Mouse (Mus musculus) NIH3T3 (cell line): Measurements from ENCODE around the gene Rars2.
"Not testable (repeated sequence)": the region's sequence is repeated elsewhere in the genome, so short reads cannot be mapped to it uniquely, and the experiment has no call there.

Experiments used
- DNase-seq: peaks from one replicate; pipeline ENCODE4 v3.0.0-alpha.2; 2012; ENCODE audit warnings: low read depth

Rars2 gene

DNA sequence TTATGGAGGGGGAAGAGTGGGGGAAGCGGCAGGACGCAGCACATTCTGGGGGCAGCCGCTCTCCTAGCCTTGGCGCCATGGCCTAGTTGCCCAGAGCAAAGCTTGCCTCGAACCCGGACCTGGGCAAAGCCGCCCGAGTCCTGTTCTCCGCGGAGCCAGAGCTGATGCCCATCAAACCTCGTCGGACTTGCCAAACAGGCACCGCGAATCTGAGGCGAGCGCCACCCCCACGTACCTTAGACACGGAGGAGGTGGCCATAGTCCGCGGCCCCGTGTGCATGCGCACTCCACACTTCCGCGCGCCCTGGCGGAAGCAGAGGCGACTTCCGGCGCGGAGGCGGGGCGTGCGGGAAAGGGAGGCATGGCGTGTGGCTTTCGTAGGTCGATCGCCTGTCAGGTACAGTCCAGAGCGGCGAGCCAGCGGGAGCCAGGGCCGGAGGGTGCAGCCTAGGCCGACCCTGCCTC, at the start of gene Rars2, which contains the start of gene Orc3:
TSS of gene Rars2 (plus strand) at position 328 of the 465 bp plus-strand sequence.
TSS of gene Orc3 (minus strand) at position 315 of the 465 bp plus-strand sequence.
- peak; percentile 93 for DNase-seq

DNA sequence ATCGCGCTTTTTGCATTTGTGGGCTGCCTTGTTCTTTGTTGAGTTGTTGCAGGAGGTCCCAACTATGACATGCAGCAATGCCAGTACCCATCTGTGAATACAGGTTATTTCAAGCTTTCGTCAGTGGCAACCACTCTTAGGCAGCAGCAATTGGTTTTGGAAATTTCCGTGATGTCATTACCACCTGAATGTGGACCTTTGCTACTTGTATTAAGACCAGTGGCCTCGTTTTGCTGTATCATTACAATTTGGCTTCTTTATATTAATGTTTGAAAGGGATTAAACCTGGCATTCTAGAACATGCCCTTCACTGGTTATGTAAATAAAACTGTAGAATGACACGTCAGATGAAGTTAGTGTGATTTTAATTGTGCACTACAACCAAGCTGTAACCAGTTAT, 48.5 kb upstream of the Rars2 start:
- DNase-seq, result no peak

DNA sequence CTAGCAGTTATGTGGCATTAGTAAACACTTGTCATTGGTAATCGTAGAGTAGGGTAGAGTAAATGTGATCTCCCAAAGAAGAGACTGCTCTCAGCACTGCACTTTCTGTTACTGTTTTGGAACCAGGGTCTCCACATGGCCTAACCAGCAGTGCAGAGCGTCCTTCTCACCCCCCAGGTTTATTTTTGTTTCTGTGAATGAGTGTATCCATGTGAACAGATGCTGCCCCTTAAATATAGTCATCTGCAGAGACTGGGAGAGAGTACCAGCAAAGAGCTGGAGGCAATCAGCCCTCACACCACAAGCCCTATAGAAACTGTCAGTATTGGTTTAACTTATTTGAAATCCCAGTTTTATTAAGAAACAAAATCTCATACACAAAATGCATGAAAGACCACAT, 41.9 kb upstream of the Rars2 start:
- no peak for DNase-seq

DNA sequence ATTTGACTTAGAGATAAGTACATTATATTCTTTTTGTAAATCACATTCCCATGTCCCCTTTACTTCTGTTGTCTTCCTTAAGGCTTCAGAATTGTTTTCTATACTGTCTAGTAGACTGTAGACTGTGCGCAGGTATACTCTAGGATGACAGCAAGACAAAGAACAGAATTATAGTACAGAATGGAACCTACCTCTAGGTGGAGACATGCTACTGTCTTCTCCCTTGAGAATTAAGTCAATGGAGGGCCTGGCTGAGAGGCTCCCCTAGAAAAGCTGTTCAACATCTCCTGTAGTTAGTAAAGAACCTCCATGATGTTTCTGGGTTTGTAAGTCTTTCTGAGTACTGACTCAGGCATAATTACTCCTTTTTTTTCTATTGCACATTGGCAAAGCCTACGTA, 37.7 kb upstream of the Rars2 start:
- DNase-seq, result no peak

DNA sequence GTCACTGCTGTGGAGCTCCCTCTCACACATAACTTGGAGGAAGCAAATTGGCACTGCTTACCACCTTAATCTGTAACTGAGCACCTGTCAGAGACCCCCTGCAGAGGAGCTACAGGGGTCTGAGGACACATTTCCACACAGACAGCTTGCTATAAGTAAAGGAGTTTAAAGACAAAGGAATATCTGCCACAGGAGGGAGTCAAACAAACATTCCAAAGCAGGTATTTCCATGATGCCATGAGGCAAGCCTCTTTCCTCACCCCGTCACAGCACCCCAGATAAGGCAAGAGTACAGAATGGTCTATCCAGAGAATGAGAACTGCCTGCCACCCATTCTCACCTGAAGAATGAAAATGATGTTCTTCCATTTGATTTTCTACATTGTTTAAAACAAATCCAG, 35.5 kb upstream of the Rars2 start:
- DNase-seq, result no peak

DNA sequence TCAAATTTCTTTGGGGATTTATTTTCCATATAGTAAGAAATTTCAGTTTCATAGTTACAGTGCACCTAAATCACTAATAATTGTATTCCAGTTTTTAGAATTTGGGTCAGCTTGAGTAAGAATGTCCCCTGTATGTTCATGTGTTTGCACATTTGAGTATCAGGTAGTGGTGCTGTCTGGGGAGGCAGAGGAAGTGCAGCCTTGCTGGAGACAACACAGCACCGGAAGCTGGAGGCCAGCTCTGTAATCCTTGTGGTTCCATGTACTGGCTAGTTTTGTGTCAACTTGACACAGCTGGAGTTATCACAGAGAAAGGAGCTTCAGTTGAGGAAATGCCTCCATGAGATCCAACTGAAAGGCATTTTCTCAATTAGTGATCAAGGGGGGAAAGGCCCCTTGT, 33.3 kb upstream of the Rars2 start:
- not testable (repeated sequence) for DNase-seq

DNA sequence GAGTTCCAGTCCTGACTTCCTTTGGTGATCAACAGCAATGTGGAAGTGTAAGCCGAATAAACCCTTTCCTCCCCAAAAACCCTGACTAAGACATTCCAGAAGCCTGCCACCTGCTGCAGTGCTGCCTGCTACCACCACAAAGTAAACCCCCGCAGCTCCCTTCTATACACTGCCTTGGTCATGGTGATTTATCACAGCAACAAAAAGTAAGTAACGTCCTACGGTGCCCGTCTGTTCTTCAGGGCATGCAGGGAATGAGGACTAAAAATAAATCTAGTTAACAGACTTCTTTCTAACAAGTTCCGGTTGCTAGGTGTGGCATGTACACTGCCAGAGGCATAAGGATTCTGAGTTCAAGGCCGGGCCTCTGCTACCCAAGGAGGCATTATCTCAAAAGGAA, 32.8 kb upstream of the Rars2 start:
- no peak for DNase-seq

DNA sequence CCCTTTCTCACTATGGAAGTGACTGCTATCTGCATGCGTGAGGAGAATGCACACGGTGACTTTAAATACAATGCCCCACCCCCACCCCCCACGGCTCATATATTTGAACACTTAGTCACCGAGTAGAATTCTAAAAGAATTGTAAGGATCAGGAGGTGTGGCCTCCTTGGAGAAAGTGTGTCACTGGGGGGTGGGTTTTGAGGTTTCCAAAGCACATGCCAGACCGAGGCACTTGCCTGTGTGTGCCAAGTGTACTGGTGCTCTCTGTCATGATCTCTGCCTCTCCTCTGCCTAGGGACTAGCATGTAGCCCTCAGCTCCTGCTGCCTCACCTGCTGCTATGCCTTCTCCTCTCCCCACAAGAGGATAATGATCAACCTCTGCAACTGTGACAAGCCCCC, 32.3 kb upstream of the Rars2 start:
- peak; percentile 64 for DNase-seq

DNA sequence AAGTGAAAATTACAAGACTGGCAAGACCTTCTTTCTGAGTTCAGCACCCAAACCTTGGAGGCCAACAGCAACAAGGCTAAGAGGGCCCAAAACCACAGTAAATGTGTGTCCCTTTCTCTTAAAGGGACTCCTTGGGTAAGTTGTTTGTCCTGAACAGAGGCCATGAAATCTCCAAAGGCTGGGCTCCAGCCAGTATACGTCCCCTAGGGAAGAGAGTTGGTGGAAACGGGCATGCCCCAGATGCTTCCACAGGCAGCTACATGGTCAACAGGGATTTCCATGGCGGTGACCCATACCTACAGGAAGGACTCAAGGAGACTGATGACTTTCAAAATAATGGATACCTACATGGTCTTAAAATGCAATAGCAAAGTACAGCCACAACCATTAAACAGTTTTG, 31.3 kb upstream of the Rars2 start:
- no peak for DNase-seq

DNA sequence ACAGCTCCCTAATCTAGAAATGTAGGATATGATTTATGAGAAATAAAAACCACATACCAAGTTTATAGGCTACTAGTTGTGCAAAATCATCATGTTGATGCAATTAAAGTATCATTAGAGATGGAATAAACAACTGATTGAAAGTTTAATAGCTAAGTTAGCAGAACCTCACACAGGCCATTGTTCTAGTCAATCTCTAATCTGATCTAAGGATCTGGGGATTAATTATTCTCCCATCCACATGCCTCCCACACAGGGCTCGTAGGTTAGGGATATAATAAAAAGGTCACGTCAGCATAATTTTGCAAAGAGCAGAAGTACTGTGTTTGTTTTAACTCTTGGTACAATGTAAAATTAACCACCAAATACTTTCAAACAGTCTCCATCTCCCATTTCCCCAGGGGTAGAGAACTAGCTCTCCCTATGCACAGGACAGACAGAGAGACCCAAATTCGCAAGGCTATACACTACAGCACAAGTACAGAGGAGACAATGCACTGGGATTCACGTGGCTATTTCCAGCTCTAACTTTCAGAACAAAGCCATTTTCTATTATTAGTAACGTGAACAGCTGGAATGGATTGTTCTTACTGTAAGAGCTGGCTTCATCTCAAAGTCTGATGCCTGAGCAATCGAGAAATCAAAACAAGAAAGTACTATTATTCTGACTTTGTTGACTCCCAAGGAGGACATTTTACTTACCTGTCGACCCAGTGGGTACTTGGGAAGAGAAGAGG, 29.7 kb upstream of the Rars2 start:
- DNase-seq, result peak; percentile 40

DNA sequence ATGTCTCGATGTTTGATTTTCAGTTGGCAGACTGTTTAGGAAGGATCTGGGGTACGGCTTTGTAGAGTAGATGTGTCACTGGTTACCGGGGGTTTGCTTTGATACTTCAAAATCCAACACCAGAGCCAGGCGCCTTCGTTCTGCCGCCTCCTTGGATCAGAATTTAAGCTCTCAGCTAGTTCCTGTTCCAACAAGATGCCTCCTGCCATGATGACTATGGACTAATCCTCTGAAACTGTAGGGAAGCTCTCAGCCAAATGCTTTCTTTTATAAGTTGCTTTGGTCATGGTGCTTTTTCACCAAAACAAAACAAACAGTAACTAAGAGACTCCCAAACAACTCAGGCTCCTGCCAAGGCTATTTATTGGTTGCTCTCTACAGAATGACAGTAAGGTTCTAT, 11.6 kb upstream of the Rars2 start:
- no peak for DNase-seq

DNA sequence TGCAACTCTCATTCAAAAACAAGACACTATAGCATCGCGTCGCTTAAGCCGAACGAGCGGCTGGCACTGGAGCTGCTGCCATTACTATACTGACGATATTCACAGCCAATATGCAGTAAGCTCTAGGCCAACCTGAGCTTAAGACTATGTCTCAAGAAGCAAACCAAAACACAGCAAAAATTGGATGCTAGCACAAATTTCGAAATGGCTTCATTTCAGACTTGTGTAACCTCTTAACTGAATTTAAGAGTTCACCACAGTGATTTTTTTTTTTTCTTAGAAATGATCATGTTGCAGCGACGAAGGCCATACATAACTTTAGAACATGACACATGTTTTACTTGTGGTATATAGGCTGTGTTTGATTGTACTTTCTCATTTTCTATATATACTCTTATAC, 8.1 kb upstream of the Rars2 start:
- no peak for DNase-seq

DNA sequence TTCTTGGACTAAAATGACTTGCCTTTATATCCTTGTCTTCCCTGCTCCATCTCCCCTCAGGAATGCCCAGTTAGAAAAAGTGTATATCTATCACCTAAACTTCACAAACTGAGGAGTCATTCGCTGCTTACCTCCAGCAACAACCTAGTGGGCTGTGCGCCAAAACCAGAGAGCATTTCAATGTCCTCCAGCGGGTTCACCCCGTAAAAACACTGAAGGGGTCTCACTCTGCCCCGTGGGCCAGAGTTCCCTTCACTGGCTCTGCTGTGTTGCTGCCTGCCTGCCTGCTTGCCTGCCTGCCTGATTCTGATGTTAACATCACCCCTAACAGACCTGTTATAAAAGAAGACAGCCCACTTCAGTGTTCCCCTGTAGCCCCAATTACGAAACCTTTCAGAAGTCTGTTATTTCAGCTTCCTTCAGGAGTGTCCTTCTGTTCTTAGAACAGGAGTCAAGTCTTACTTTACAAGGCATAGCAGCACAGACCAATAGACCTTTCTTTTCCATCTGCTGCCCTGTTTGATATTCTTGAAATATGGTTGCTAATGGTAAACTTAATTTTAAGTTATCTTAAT, 1.1 kb upstream of the Rars2 start:
- DNase-seq, result peak; percentile 21

DNA sequence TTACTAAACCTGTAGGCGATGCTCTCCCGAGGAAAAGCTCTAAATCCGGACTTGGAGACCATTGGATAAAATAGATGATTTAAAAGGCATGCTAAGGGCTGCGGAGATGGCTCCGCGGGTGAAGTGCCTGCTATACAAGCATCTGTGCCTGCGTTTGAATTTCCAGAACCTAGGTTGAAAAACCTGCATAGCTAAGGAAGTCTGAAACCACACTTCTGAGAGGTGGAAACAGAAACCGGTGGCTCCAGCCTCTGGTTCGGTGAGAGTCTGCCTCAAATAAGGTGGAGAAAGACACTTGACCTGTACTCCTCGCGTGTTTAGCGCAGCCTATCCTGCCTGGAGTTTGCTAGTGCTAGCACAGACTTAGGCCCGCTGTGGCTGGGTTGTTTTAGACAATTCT, 546 bp downstream of the Rars2 start:
- DNase-seq, result peak; percentile 17

DNA sequence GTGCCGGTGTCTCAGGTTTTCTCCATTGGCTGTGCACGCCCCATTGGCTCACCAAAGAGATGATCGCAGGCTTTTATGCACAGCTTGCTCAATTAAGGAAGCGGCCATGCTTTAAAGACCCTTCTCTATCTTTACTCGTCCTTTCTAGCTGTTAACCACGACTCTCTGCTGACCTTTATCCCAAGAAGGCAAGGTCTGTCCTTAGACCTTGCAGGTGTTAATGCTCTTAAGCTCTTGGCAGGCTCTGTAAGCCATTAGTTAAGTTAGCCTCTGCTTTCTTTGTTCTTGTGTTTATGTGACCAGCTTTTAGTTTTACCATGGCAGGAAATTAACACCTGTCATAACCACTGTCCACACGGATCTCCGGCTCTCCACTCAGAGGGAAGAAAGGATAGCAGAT, 1.4 kb downstream of the Rars2 start:
- DNase-seq, result no peak

DNA sequence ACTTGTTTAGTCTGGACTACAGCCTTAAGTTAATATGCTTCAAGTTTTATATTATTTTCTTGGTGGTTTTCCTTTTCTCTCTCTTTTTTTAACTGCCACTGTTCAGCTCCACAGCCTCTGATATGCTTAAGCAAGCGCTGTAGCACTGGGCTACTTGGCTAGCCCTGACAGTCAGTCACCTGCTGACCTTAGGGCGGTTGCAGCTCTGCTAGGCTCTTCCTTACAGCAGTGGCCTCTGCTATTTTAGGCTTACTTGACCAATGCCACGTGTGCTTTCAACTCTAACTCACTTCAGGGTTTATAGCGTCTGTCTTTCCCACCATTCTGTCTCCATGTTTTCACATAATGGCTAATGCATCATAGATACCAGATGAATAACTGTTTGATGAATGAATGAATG, 10.8 kb downstream of the Rars2 start:
- no peak for DNase-seq

DNA sequence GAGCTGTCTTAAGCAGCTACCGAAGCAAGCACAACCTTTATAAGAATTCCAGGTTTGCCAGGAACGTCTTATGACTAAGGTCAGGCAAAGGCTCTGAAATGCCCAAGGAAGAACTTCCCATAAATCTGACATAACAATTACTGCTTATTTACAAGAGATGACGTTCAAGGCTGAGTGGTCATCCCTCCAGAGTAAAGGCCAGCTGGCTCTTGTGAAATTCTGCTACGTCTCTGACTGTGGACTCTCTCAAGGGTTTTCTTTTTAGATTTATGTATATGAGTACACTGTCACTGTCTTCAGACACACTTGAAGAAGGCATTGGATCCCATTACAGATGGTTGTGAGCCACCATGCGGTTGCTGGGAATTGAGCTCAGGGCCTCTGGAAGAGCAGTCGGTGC, 11.6 kb downstream of the Rars2 start:
- DNase-seq, result no peak

DNA sequence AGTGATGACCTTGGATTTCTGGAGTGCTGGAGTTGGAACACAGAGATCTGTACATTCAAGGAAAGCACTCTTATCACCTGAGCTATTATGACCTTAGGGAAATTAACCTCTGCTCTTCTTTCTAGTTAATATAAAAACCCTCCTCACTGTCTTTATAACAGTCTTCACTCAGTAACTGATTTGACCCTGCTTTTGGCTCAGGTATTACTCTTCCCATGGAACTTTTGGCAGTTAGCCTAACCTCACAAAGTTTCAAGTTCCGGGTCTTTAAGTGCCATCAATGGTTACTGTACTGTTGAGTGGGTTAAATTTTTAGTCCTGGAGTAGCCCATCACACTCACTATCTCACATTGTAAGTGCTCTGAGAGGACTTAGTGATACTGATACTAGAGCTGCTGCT, 15.2 kb downstream of the Rars2 start:
- DNase-seq, result no peak

DNA sequence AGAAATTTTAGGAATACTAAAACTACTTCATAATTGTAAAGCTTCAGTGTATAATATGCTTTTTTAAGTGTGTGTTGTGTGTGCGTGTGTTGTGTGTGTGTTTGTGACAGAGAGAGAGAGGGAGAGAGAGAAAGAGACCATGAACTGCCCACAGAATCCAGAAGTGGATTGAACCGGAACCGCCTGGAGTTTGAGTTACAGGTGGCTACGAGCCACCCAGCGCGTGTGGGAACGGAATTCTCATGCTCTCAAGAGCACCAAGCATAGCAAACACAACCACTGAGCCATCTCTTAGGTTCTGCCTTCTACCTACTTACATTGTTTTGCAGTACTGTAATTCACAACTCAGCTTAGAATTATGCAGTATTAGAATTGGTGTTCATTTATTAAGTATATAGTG, 19.4 kb downstream of the Rars2 start:
- DNase-seq, result no peak

DNA sequence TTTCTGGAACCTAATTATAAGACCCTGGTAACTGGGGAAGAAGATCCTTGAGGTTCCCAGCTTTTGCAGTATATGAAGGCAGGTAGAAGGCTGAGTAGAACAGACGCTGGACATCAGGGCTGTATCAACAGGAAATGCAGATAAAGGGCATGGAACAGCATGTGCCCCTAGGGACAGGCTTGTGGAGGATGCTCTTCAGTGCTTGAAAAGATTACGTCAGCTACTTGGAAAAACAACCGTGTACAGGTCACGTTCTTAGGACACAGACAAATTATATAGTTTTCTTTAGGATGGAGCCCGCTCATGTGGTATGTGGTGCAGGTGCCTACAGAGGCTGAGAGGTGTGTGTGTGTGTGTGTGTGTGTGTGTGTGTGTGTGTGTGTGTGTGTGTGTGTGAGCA, 21.3 kb downstream of the Rars2 start:
- no peak for DNase-seq

DNA sequence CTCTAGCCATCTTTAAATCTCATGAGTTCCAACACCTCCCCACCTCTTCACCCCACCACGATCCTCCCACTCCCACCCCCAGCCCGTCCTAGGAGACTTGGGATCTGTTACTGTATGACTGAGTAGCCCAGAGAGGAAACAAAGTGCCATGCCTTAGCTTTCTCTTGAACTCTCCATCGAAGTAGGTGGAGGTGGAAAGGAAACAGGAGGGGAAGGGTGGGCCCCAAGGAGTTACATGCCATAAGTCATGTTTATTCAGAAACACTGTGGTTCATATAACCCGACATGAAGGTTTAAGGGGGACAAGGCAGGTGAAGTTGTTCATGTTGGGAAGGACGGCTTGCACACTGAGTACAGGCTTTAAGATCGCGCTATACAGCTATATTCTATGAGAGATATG, 22.6 kb downstream of the Rars2 start:
- no peak for DNase-seq

DNA sequence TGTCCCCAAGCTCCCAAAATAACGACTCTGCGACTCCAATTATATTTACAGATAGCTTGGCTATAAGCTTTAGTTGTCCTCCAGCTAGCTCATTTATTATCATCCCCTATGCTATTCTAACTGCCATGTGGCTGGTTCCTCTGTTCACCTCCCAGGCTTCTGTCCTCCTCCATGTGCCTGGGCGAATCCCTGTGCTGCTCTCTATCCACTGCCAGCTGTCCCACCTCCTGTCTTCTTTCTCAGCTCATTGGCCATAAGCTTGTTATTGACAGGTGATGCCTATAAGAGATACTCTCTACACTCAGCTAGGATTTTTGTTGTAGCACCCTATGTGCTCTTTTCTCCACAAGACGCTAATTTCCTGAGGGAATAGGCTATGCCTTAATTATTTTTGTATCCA, 23.1 kb downstream of the Rars2 start:
- DNase-seq, result no peak

DNA sequence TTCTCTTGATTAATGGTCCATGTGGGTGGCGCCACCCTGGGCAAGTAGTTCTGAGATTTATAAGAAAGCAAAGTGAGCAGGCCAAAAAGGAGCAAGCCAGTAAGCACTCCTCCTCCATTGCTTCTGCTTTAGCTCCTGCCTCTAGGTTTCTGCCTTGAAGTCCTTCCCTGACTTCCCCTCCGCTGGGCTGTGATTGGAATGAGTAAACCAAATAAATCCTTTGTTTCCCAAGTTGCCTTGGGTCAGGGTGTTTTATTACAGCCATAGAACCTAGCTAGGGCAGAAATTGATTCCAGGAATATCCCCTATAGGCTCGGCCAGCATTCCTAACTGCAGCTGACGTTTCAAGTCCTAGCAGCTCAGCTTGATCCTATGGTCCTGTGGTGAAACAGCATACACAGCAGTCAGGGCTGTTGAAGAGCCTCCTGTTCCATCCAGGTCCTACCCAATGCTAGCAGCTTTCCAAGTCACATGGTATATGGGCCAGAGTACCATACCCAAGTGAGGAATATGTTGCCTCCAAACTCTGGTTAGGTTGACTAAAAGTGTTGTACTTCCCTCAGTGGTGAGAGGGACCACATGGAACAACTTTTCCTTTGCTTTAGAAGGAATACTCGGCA, 25.1 kb downstream of the Rars2 start:
- DNase-seq, result no peak

DNA sequence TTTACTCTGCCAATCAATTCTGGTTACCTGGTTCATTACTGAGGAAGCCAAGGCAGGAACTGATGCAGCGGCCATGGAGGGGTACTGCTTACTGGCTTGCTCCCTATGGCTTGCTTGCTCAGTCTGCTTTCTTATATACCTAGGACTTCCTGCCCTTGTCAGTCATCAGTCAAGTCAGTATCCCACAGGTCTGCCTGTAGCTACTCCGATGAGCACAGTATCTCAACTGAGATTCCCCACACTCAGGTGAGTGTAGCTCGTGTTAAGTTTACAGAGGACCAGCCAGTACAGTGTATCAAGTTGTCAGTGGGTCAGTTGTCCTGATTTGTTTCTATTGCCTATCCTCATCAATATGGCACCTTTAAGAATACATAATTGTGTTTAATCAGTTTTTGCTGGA, 26.0 kb downstream of the Rars2 start:
- DNase-seq, result no peak
